Mouse (Mus musculus) cerebellum, adult 2 months (tissue): ENCODE measurements around the gene Taar1. TPM values are rescaled to one million over a fixed set of nuclear protein-coding genes. Genes with fewer than 3 reads are reported as not detected.

Experiments
- DNase-seq, 2 experiments: peaks; one replicate each; pipeline ENCODE4 v3.0.0; 2021
- H3K27ac ChIP-seq: fragments of 200-500 bp; 2 replicates; pipeline ENCODE4 v1.5.1; 2012; ENCODE audit warnings: low read length, control low read depth, inconsistent platforms; ENCODE audit not compliant: insufficient read depth
- H3K27me3 ChIP-seq: fragments of 200-500 bp; 2 replicates; pipeline ENCODE4 v1.6.1; 2012; ENCODE audit warnings: inconsistent platforms, mild to moderate bottlenecking, low read length, moderate library complexity; ENCODE audit not compliant: control insufficient read depth, insufficient read depth
- H3K4me1 ChIP-seq: fragments of 200-500 bp; 2 replicates; pipeline ENCODE4 v1.6.1; 2011; ENCODE audit warnings: low read length; ENCODE audit not compliant: control insufficient read depth, insufficient read depth
- H3K4me3 ChIP-seq: fragments of 200-500 bp; replicated peaks from 2 replicates; pipeline ENCODE3; 2011; ENCODE audit warnings: mild to moderate bottlenecking, low read depth, low read length, control low read depth; ENCODE audit not compliant: insufficient read depth
- CTCF ChIP-seq: fragments of 200-500 bp; IDR thresholded peaks from 2 replicates; pipeline ENCODE4 v1.5.1; 2011; ENCODE audit warnings: low read depth, mild to moderate bottlenecking, control low read depth, low read length, moderate library complexity, borderline replicate concordance; ENCODE audit not compliant: insufficient read depth
- POLR2A ChIP-seq: fragments of 200-500 bp; IDR thresholded peaks from 2 replicates; pipeline ENCODE4 v1.6.1; 2011; ENCODE audit warnings: low read length, control low read depth, borderline replicate concordance; ENCODE audit not compliant: insufficient read depth
- WGBS: fragments of 180-500 bp; shearing (Covaris S2); methylation state at CpG from one replicate; pipeline ENCODE4 v1.1.7; 2018; 5-methylcytosine and 5-hydroxymethylcytosine counted together
- polyA plus RNA-seq: library from polyadenylated mRNA; depleted of rRNA; stranded (reverse); fragments of >200 nt; gene quantifications from 2 replicates; pipeline ENCODE4 v1.2.3, GENCODE M21; 2012

Taar1 gene
- polyA plus RNA-seq, 1 experiment: not detected

GRCm38 (mm10) chr10:23905661-23906060, 14.5 kb upstream of the Taar1 start:
- Histone ChIP-seq H3K4me3 (no peak overlapping the region), H3K27me3 (no peaks in the 10 kb centered on the region), H3K4me1 (no peaks in the 10 kb centered on the region), H3K27ac (no peak overlapping the region)
- DNase-seq: no peak
- WGBS: 80% methylated on average over 1 of the region's 1 CpGs
- TF ChIP-seq CTCF (no peak), POLR2A (no peak)

- no peak for TF ChIP-seq POLR2A
- TF ChIP-seq CTCF: no peak
- H3K27me3 ChIP-seq: no peaks in the 10 kb centered on the region
- no peak overlapping the region for H3K4me3 ChIP-seq
- WGBS: 78% methylated on average over 3 of the region's 3 CpGs
- no peaks in the 10 kb centered on the region for H3K4me1 ChIP-seq
- no peak overlapping the region for H3K27ac ChIP-seq
- DNase-seq: no peak
Observed at GRCm38 (mm10) chr10:23922468-23922867, 2.3 kb downstream of the Taar1 start.

GRCm38 (mm10) chr10:23923941-23924340, 3.8 kb downstream of the Taar1 start:
- WGBS: 87% methylated on average over 2 of the region's 2 CpGs
- Histone ChIP-seq H3K27ac (no peak overlapping the region), H3K27me3 (no peaks in the 10 kb centered on the region), H3K4me1 (no peaks in the 10 kb centered on the region), H3K4me3 (no peak overlapping the region)
- no peak for DNase-seq
- no peak for TF ChIP-seq CTCF
- no peak for TF ChIP-seq POLR2A

- DNase-seq: no peak
- H3K27ac ChIP-seq: no peak overlapping the region
- no peak overlapping the region for H3K4me3 ChIP-seq
- TF ChIP-seq CTCF: no peak
- TF ChIP-seq POLR2A: no peak
- WGBS: 56% methylated on average over 4 of the region's 4 CpGs
- H3K4me1 ChIP-seq: no peaks in the 10 kb centered on the region
- no peaks in the 10 kb centered on the region for H3K27me3 ChIP-seq
Observed at GRCm38 (mm10) chr10:23937613-23938012, 17.5 kb downstream of the Taar1 start.

- DNase-seq: no peak
- TF ChIP-seq CTCF (no peak), POLR2A (no peak)
- no peak within 1 kb of the TSS for H3K4me3 ChIP-seq
- no peak within 1 kb of the TSS for H3K27ac ChIP-seq
- H3K4me1 ChIP-seq: no peaks in the 10 kb centered on the region
- WGBS: 35% methylated on average over 6 of the region's 6 CpGs
- H3K27me3 ChIP-seq: no peaks in the 10 kb centered on the region
Observed at GRCm38 (mm10) chr10:23938312-23938711, 18.2 kb downstream of the Taar1 start, which contains the start of gene Taar2. TSS of gene Taar2 (plus strand) at chr10:23938572.

- H3K27ac ChIP-seq: no peak overlapping the region
- H3K27me3 ChIP-seq: no peaks in the 10 kb centered on the region
- H3K4me3 ChIP-seq: no peak overlapping the region
- TF ChIP-seq POLR2A: no peak
- TF ChIP-seq CTCF: 0 out of 2 replicates have a peak, but pooled peaks have one; percentile 8
- H3K4me1 ChIP-seq: no peaks in the 10 kb centered on the region
- no peak for DNase-seq
- 87% methylated on average over 5 of the region's 5 CpGs for WGBS
Observed at GRCm38 (mm10) chr10:23942465-23942864, 22.3 kb downstream of the Taar1 start.

- peak in 1 of 2 experiments; percentile 30 for DNase-seq
- Histone ChIP-seq H3K27ac (no peak overlapping the region), H3K27me3 (no peaks in the 10 kb centered on the region), H3K4me3 (no peak overlapping the region), H3K4me1 (peaks cover 12% of the 10 kb centered on the region)
- 43% methylated on average over 7 of the region's 7 CpGs for WGBS
- no peak for TF ChIP-seq POLR2A
- TF ChIP-seq CTCF: no peak
Observed at GRCm38 (mm10) chr10:23948026-23948425, 27.9 kb downstream of the Taar1 start.

- 67% methylated on average over 16 of the region's 16 CpGs for WGBS
- Histone ChIP-seq H3K4me1 (peaks cover 12% of the 10 kb centered on the region), H3K4me3 (no peak within 1 kb of the TSS)
Observed at GRCm38 (mm10) chr10:23949508-23950005, 29.4 kb downstream of the Taar1 start, which contains the start of gene Taar3. TSS of gene Taar3 (plus strand) at chr10:23949558.

More at GRCm38 (mm10) chr10:23949508-23950005, 29.4 kb downstream of the Taar1 start, which contains the start of gene Taar3:
- Histone ChIP-seq H3K27ac (no peak within 1 kb of the TSS), H3K27me3 (no peaks in the 10 kb centered on the region)
- DNase-seq: no peak
- TF ChIP-seq POLR2A (no peak), CTCF (no peak)
